Mouse (Mus musculus) small intestine, adult 2 months (tissue): Measurements from ENCODE around the gene Dcdc2c. TPM values are rescaled to one million over a fixed set of nuclear protein-coding genes. Genes with fewer than 3 reads are reported as not detected.
A peak's percentile ranks its signal among the peaks of the same experiment; 100 is the strongest.

ENCODE experiments used
- H3K27ac ChIP-seq: fragments of 200-500 bp; 2 replicates; pipeline ENCODE4 v1.5.1; 2012; ENCODE audit warnings: low read depth, low read length, control low read depth, inconsistent platforms; ENCODE audit not compliant: insufficient read depth
- H3K27me3 ChIP-seq: fragments of 200-500 bp; 2 replicates; pipeline ENCODE4 v1.6.1; 2012; ENCODE audit warnings: mild to moderate bottlenecking, moderate library complexity, low read length, inconsistent platforms; ENCODE audit not compliant: control insufficient read depth, insufficient read depth
- H3K36me3 ChIP-seq: fragments of 200-500 bp; 2 replicates; pipeline ENCODE4 v1.6.1; 2012; ENCODE audit warnings: mild to moderate bottlenecking, low read length, control low read depth, inconsistent platforms; ENCODE audit not compliant: control insufficient read depth, insufficient read depth
- H3K4me1 ChIP-seq: fragments of 200-500 bp; 2 replicates; pipeline ENCODE4 v1.6.1; 2012; ENCODE audit warnings: low read length, inconsistent platforms, mixed read lengths; ENCODE audit not compliant: control insufficient read depth, insufficient read depth, insufficient read length
- H3K4me3 ChIP-seq: fragments of 200-500 bp; 2 replicates; pipeline ENCODE4 v1.5.1; 2012; ENCODE audit warnings: low read depth, mild to moderate bottlenecking, control low read depth, inconsistent platforms, low read length, moderate library complexity
- CTCF ChIP-seq: fragments of 200-500 bp; IDR thresholded peaks from 2 replicates; pipeline ENCODE4 v1.5.1; 2012; ENCODE audit warnings: low read depth, mild to moderate bottlenecking, control low read depth, inconsistent platforms, low read length, moderate library complexity, mixed read lengths; ENCODE audit not compliant: insufficient replicate concordance, insufficient read length; ENCODE audit errors: extremely low read depth
- POLR2A ChIP-seq: fragments of 200-500 bp; IDR thresholded peaks from 2 replicates; pipeline ENCODE4 v1.6.1; 2012; ENCODE audit warnings: low read depth, mild to moderate bottlenecking, control low read depth, inconsistent platforms, low read length, moderate library complexity
- WGBS: fragments of 180-500 bp; shearing (Covaris S2); methylation state at CpG from one replicate; pipeline ENCODE4 v1.1.7; 2018; 5-methylcytosine and 5-hydroxymethylcytosine counted together
- polyA plus RNA-seq: library from polyadenylated mRNA; depleted of rRNA; stranded (reverse); fragments of >200 nt; gene quantifications from 2 replicates; pipeline ENCODE4 v1.2.3, GENCODE M21; 2012

Gene Dcdc2c
- polyA plus RNA-seq, 1 experiment: not detected

- H3K4me3 ChIP-seq: no peak overlapping the region
- TF ChIP-seq POLR2A (no peak), CTCF (no peak)
- no peaks in the 10 kb centered on the region for H3K36me3 ChIP-seq
- H3K4me1 ChIP-seq: no peaks in the 10 kb centered on the region
- 89% methylated on average over 5 of the region's 5 CpGs for WGBS
- H3K27ac ChIP-seq: no peak overlapping the region
- H3K27me3 ChIP-seq: no peaks in the 10 kb centered on the region
These were observed 93.4 kb downstream of the Dcdc2c start for GRCm38 (mm10) chr12:28458786-28459185.

- Histone ChIP-seq H3K27ac (no peak overlapping the region), H3K36me3 (no peaks in the 10 kb centered on the region), H3K4me3 (no peak overlapping the region), H3K27me3 (no peaks in the 10 kb centered on the region), H3K4me1 (no peaks in the 10 kb centered on the region)
- TF ChIP-seq CTCF: no peak
- TF ChIP-seq POLR2A: no peak
- 67% methylated on average over 5 of the region's 5 CpGs for WGBS
These were observed 115.7 kb downstream of the Dcdc2c start for GRCm38 (mm10) chr12:28436536-28436935.

GRCm38 (mm10) chr12:28432729-28433067 is 119.5 kb downstream of the Dcdc2c start:
- WGBS: 83% methylated on average over 3 of the region's 3 CpGs
- Histone ChIP-seq H3K27ac (no peak overlapping the region), H3K4me1 (no peaks in the 10 kb centered on the region), H3K4me3 (no peak overlapping the region), H3K36me3 (no peaks in the 10 kb centered on the region), H3K27me3 (no peaks in the 10 kb centered on the region)
- TF ChIP-seq CTCF (no peak), POLR2A (no peak)

GRCm38 (mm10) chr12:28431832-28432728 is 120.1 kb downstream of the Dcdc2c start:
- Histone ChIP-seq H3K36me3 (no peaks in the 10 kb centered on the region), H3K27ac (no peak overlapping the region), H3K4me3 (no peak overlapping the region), H3K4me1 (no peaks in the 10 kb centered on the region), H3K27me3 (no peaks in the 10 kb centered on the region)
- TF ChIP-seq POLR2A (no peak), CTCF (peak; percentile 69; the same call in 1 of the 2 replicates)
- 11% methylated on average over 19 of the region's 19 CpGs for WGBS

- Histone ChIP-seq H3K4me1 (no peaks in the 10 kb centered on the region), H3K27ac (no peak overlapping the region), H3K36me3 (no peaks in the 10 kb centered on the region), H3K4me3 (no peak overlapping the region), H3K27me3 (no peaks in the 10 kb centered on the region)
- TF ChIP-seq CTCF (no peak), POLR2A (no peak)
- 91% methylated on average over 5 of the region's 5 CpGs for WGBS
These were observed 122.3 kb downstream of the Dcdc2c start for GRCm38 (mm10) chr12:28429856-28430255.

- TF ChIP-seq POLR2A: no peak
- no peak for TF ChIP-seq CTCF
- no peaks in the 10 kb centered on the region for H3K36me3 ChIP-seq
- no peaks in the 10 kb centered on the region for H3K27me3 ChIP-seq
- H3K4me3 ChIP-seq: no peak overlapping the region
- H3K4me1 ChIP-seq: no peaks in the 10 kb centered on the region
- WGBS: 73% methylated on average over 4 of the region's 4 CpGs
- H3K27ac ChIP-seq: no peak overlapping the region
These were observed 135.2 kb downstream of the Dcdc2c start for GRCm38 (mm10) chr12:28416957-28417356.

- 87% methylated on average over 10 of the region's 10 CpGs for WGBS
- Histone ChIP-seq H3K36me3 (no peaks in the 10 kb centered on the region), H3K4me3 (no peak overlapping the region), H3K27ac (no peak overlapping the region), H3K27me3 (no peaks in the 10 kb centered on the region), H3K4me1 (no peaks in the 10 kb centered on the region)
- no peak for TF ChIP-seq POLR2A
- TF ChIP-seq CTCF: no peak
These were observed 144.4 kb downstream of the Dcdc2c start for GRCm38 (mm10) chr12:28407656-28408405.
